Mouse (Mus musculus): ENCODE measurements around the gene Pfn3. TPM values are rescaled to one million over a fixed set of nuclear protein-coding genes. Genes with fewer than 3 reads are reported as not detected.

The Pfn3 gene
- polyA plus RNA-seq (2012; rRNA removed; ENCODE audit: low replicate concordance) = not detected in 2 replicates

GRCm38 (mm10) chr13:55414743-55415380 lies at the start of gene Pfn3:
Pfn3 (minus strand) TSS chr13:55415232.

DNA sequence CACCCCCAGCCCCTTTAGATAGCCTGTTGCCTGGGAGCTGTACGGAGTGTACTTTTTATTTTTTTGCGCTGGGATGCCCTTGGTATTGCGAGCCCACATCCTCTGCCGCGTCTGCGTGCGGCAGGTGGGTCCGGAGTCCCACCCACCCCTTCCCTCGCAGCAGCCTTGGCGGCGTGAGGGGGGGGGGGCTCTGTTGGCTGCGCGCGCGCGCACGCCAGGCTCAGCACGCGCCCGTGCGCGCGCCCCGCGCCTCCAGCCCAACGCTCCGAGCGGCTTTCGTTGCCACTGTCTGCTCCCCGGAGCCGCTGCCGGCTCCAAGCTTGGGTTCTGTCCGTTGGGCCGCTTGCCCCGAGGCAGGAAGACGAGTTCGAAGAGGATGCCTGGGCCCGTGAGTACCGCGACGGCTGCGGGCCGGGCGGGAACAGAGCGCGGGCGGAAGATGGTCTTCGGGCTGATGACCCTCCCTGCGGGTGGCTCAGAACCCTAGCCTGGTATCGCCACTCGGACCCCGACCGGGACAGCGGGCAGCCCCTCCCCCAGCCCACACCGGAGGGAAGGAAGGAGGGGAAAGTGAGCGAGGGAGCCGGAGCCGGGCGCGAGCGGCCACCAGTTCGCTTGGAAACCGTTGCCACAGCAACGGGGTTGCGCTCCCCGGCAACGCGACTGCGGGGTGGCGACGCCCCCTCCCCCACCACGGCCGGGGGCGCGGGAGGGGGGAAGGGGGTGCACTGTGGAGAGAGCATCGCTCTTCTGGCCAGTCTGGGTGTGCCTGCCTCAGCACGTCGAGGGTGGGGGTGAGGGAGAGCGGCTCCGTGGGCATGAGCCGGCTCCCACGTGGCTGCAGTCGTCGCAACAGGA lies 49.2 kb upstream of the Pfn3 start, which contains the start of gene Prr7:
Gene Prr7, plus strand, starts transcription at position 241 of the 858 bp plus-strand sequence.

DNA sequence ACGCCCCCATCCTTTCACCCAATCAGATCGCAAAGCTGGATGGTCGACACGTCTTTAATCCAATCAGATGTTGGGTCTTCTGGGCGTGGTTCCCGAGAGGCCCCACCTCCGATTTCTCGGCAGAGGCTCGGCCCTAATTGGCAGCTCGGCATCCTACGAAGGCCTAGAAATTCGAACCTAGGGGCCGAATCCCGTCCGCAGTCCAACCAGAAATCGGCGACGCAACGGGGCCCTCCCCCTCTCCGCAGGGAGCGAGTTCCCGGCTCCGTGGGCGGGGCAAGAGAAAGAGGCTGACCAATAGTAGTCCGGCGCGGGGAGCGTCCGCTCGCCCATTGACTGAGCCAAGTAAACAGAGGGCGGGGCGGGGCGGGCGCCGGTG lies 29.9 kb upstream of the Pfn3 start, which contains the start of gene Grk6:
Gene Grk6, plus strand, starts transcription at position 136 of the 379 bp plus-strand sequence.

DNA sequence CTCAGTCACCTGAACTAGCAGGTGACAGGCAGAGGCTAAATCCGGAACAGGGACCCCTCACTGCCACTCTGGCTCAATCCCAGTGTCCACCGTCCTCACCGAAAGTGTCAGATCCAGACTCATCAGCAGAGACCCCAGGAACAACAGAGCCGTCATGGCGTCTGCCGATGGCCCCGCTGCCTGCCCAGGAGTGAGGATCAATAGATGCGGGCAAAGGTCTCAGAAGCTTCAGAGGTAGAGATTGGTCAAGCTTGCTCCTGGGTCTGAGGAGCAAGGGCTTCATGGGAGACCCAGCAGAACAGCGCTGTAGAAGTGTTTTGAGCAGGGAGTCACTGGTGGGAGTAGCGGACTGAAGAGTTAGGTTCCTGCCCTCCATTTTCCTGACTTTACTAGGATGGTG lies 11.6 kb upstream of the Pfn3 start, which contains the start of gene F12:
Gene F12, minus strand, starts transcription at position 181 of the 400 bp plus-strand sequence.

DNA sequence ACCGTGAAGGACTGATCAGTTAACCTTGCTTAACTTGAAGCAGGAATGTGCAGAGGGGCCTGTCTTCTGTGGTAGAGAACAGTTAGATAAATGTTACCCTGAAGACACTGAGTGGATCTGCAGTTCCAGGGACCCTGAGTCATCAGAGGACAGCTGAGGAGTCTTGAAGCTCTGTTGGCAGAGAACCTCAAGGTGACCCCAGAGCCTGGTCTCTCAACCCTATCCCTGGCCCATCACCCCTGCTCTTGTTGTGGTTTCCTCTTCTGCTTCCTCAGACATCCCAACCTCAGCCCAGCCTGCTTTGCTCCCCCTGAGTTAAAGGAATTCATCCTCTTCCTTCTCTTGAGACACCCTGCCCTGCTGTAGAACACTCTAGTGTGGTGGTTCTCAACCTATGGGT lies 16.9 kb downstream of the Pfn3 start, which contains the start of gene Slc34a1:
Gene Slc34a1, plus strand, starts transcription at position 100 of the 400 bp plus-strand sequence.

GRCm38 (mm10) chr13:55369531-55370114 lies 45.4 kb downstream of the Pfn3 start, which contains the start of gene Rgs14:
Rgs14 (plus strand) TSS chr13:55369732.

Other genes starting within 250 kb of the Pfn3 start
- gene Nsd1, start 205.4 kb downstream of the Pfn3 start, polyA plus RNA-seq (2012; rRNA removed; ENCODE audit: low replicate concordance) = 19.0 and 27.2 TPM in 2 replicates
- 248 and 369 TPM in 2 replicates for gene Prelid1, start 94.7 kb downstream of the Pfn3 start, polyA plus RNA-seq (2012; rRNA removed; ENCODE audit: low replicate concordance)
- 65.1 and 67.8 TPM in 2 replicates for gene Rab24, start 93.3 kb downstream of the Pfn3 start, polyA plus RNA-seq (2012; rRNA removed; ENCODE audit: low replicate concordance)
- 2.5 and 5.3 TPM in 2 replicates for gene Mxd3, start 85.4 kb downstream of the Pfn3 start, polyA plus RNA-seq (2012; rRNA removed; ENCODE audit: low replicate concordance)
- gene Lman2, start 52.4 kb downstream of the Pfn3 start, polyA plus RNA-seq (2012; rRNA removed; ENCODE audit: low replicate concordance) = 114 and 147 TPM in 2 replicates
- 17.6 and 42.7 TPM in 2 replicates for gene Rgs14, start 45.5 kb downstream of the Pfn3 start, polyA plus RNA-seq (2012; rRNA removed; ENCODE audit: low replicate concordance)
- 0.47 and 0.53 TPM in 2 replicates for gene Slc34a1, start 17.0 kb downstream of the Pfn3 start, polyA plus RNA-seq (2012; rRNA removed; ENCODE audit: low replicate concordance)
- 0.16 and 3.2 TPM in 2 replicates for gene F12, start 11.6 kb upstream of the Pfn3 start, polyA plus RNA-seq (2012; rRNA removed; ENCODE audit: low replicate concordance)
- gene Grk6, start 29.8 kb upstream of the Pfn3 start, polyA plus RNA-seq (2012; rRNA removed; ENCODE audit: low replicate concordance) = 93.6 and 123 TPM in 2 replicates
- gene Prr7, start 49.0 kb upstream of the Pfn3 start, polyA plus RNA-seq (2012; rRNA removed; ENCODE audit: low replicate concordance) = 5.0 and 42.2 TPM in 2 replicates
- gene Dbn1, start 72.9 kb upstream of the Pfn3 start, polyA plus RNA-seq (2012; rRNA removed; ENCODE audit: low replicate concordance) = 54.6 and 75.0 TPM in 2 replicates
- 89.3 and 232 TPM in 2 replicates for gene Pdlim7, start 98.4 kb upstream of the Pfn3 start, polyA plus RNA-seq (2012; rRNA removed; ENCODE audit: low replicate concordance)
- gene Dok3, start 114.1 kb upstream of the Pfn3 start, polyA plus RNA-seq (2012; rRNA removed; ENCODE audit: low replicate concordance) = 39.2 and 137 TPM in 2 replicates
- gene Ddx41, start 121.4 kb upstream of the Pfn3 start, polyA plus RNA-seq (2012; rRNA removed; ENCODE audit: low replicate concordance) = 50.1 and 68.2 TPM in 2 replicates
- gene Fam193b, start 155.9 kb upstream of the Pfn3 start, polyA plus RNA-seq (2012; rRNA removed; ENCODE audit: low replicate concordance) = 111 and 142 TPM in 2 replicates
- 48.5 and 54.2 TPM in 2 replicates for gene Tmed9, start 158.5 kb upstream of the Pfn3 start, polyA plus RNA-seq (2012; rRNA removed; ENCODE audit: low replicate concordance)
- gene B4galt7, start 184.7 kb upstream of the Pfn3 start, polyA plus RNA-seq (2012; rRNA removed; ENCODE audit: low replicate concordance) = 22.1 and 27.1 TPM in 2 replicates
- 13.8 and 18.4 TPM in 2 replicates for gene Caml, start 207.8 kb upstream of the Pfn3 start, polyA plus RNA-seq (2012; rRNA removed; ENCODE audit: low replicate concordance)
- gene Ddx46, start 219.8 kb upstream of the Pfn3 start, polyA plus RNA-seq (2012; rRNA removed; ENCODE audit: low replicate concordance) = 10.4 and 12.9 TPM in 2 replicates